Mouse (Mus musculus) lung, postnatal 0 days (tissue): ENCODE results near the gene Zim1.

Experiments
- CTCF ChIP-seq: IDR thresholded peaks from 2 replicates; pipeline ENCODE4 v1.5.1; 2016; ENCODE audit warnings: antibody characterized with exemption, mild to moderate bottlenecking
- EP300 ChIP-seq: IDR thresholded peaks from 2 replicates; pipeline ENCODE4 v1.6.1; 2016; ENCODE audit warnings: antibody characterized with exemption, mild to moderate bottlenecking, control low read depth

DNA sequence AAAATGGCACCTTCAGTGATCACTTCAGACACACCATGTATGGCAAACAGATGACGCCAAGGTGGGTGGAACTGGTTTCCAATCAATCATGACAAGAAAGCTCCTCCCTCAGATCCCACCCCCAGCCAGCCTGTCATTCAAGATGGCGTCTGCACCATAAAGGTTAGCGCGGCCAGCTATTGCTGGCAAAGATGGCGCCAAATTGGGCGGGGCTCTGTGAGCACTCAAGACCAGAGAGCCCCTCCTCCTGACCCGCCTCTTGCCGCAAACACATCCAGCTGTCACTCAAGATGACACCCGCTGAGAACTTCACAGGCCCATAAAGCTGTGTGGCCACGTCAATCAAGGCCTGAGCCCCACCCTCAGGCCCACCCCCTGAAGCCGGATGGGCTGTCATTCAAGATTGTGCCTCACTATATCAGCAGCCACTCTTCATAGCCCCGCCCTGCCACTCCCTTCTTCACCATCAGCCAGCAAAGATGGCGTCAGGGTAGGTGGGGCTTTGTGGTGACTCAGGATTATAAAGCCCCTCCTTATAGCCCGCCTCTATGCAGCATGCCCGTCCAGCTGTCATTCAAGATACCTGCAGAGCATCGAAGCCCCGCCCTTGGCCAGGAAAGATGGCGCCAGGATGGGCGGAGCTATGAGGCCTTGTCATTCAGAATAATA is 32.1 kb upstream of the Zim1 start:
- no peak for TF ChIP-seq CTCF
- no peak for TF ChIP-seq EP300
